Mouse (Mus musculus) gastrocnemius, postnatal 14 days (tissue): ENCODE measurements around the gene Khsrp. TPM values are rescaled to one million over a fixed set of nuclear protein-coding genes. Genes with fewer than 3 reads are reported as not detected.
"Not testable (repeated sequence)": the region's sequence is repeated elsewhere in the genome, so short reads cannot be mapped to it uniquely, and the experiment has no call there.

Experiments
- DNase-seq: peaks from one replicate; pipeline ENCODE4 v3.0.0; 2021; ENCODE audit warnings: mixed read lengths
- intact Hi-C: fragments of 180-260 bp; cut with DNase I; formaldehyde crosslinking; loops from one replicate; pipeline ENCODE4 v1.15.1; 2025; ENCODE audit warnings: low total_unique reads
- long read RNA-seq, 2 experiments: library from polyadenylated mRNA; stranded (forward); transcript quantifications; one replicate each; pipeline ENCODE4 v2.0.0; 2021
- total RNA-seq, 2 experiments: library from RNA; stranded (reverse); gene quantifications; 2 replicates each; pipeline ENCODE4 v1.2.3; 2021

Gene Khsrp
- 10 to 100 TPM; 31.9 to 36.4 TPM for total RNA-seq
- long read RNA-seq, experiment 1, partial matches to known transcripts: 1 of 11 reads
- long read RNA-seq, experiment 1, other reads (novel, unspliced or antisense): 4 of 11 reads
- long read RNA-seq, experiment 2, partial matches to known transcripts: 3 of 8 reads
- long read RNA-seq, experiment 2, other reads (novel, unspliced or antisense): 3 of 8 reads

- DNase-seq: peak; percentile 47
- intact Hi-C loops: no loop called here
These were observed at the start of gene Khsrp for GRCm38 (mm10) chr17:57030931-57031660. Khsrp (minus strand) TSS chr17:57031522.

- intact Hi-C loops: no loop called here
- DNase-seq: no peak
These were observed 48.6 kb upstream of the Khsrp start for GRCm38 (mm10) chr17:57079919-57080318.

DNA sequence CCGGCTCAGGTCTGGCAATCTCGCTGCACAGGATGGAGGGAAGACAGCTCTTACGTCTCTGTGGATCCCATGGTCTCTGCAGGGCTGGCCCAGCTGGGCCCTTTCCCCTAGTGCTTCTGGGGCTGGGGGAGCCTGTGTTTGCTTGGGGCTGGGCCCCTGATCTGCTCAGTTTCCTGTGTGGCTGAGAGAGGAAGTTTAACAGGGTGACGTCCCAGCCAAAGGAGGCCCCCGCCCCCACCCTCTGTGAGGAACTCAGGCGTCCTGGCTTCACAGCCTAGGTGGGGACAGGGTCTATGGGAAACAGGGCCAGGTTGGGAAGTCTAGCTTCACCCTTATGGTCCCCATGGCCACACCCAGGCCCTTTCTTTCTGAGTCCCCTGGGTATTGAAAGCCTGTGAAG, 47.0 kb upstream of the Khsrp start, which contains the start of gene Dennd1c:
Gene Dennd1c (minus strand): TSS at position 179 of the 400 bp plus-strand sequence.
- intact Hi-C loops: no loop called here
- no peak for DNase-seq

GRCm38 (mm10) chr17:57076916-57077315, 45.6 kb upstream of the Khsrp start:
- intact Hi-C loops: no loop called here
- DNase-seq: no peak

GRCm38 (mm10) chr17:57070699-57071098, 39.4 kb upstream of the Khsrp start:
- intact Hi-C loops: no loop called here
- no peak for DNase-seq

GRCm38 (mm10) chr17:57070272-57070671, 39.0 kb upstream of the Khsrp start:
- intact Hi-C loops: no loop called here
- DNase-seq: no peak

DNA sequence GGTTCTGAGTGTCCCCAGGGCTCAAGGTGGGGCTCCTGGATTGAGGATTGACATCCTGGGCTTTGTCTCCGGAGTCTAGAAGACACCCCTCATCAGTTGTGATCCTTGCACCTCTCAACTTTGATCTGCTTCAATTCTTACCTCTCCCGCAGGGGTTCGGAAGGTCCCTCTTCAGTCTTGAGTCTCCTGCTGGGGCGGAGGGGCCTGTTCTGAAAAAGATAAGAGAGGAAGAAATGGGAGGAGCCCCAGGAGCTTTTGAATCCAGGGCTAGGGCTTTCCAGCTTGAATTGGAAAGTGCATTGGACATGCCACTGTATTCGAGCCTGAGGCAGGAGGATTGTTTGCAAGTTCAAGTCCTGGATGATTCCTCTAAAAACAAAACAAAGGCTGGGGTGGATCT, 35.6 kb upstream of the Khsrp start:
- no peak for DNase-seq
- intact Hi-C loops: no loop called here

- DNase-seq: no peak
- intact Hi-C loops: loop anchor here (5.0 kb wide), 1 partner anchor 236 kb away; no protein-coding TSS in a partner anchor
These were observed 31.7 kb upstream of the Khsrp start for GRCm38 (mm10) chr17:57063031-57063430.

DNA sequence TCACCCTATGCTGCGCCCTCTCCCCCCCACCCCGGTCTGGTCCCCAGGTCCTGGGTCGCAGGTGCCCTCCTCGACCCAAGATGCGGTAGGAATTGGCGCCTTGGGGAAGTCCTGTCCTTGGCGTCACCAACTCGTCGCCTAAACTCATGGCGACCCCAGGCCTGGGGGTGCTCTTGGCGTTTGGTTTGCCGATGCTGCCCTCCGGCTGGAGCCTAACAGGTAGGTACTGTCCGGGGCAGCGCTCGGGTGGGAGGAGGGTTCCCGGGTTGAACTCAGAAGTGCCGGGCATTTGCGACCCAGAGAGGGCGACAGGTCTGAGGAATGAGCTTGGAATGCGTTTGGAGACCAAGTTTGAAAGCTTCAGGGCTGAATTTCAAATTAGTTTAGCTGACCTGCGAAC, 31.2 kb upstream of the Khsrp start:
- DNase-seq: no peak
- intact Hi-C loops: loop anchor here (5.0 kb wide), 1 partner anchor 235 kb away; no protein-coding TSS in a partner anchor

DNA sequence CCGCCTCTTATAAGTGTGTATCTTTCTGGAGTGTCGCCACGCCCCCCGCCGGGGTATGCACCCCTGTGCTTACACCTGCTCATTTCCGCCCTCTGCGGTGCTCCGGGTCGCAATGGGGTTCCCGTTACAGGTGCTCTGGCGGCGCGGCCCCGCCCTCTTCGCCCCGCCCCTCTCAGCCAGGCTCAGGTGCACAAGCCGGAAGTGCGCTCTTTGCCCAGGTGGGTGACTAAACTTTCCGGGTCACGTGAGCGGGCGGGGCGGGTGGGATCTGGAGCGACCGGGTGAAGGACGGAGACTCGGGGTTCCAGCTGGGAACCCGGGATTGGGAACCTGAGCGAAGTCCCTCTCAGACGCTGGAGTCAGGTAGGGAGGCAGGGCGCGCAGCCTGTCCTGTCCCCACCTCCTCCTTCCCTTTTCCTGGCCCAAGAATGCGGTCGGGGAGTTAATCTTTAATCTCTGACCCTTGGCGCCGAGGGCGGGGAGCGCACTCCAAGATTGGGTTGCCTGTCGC, 30.7 kb upstream of the Khsrp start:
- intact Hi-C loops: loop anchor here (5.0 kb wide), 1 partner anchor 235 kb away; no protein-coding TSS in a partner anchor
- no peak for DNase-seq

DNA sequence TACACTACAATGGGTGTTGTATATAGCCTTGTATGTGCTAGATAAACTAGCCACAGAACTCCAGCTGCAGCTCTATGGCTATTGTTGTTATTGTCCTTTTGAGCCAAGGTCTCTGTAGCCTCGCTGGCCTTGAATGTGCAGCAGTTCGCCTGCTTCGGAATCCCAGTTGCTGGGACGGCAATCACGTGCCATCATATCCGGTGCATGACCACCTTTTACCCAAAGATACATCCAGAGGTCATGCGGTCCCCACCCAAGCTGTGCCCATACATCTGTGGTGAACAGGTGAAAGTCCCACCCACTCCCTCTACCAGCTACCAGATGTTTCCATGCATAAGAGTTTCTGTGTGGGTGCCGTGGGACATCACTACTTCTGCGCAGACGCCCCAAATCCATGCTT, 29.7 kb upstream of the Khsrp start:
- DNase-seq: no peak
- intact Hi-C loops: loop anchor here (5.0 kb wide), 1 partner anchor 234 kb away; no protein-coding TSS in a partner anchor

- DNase-seq: peak; percentile 93
- intact Hi-C loops: loop anchor here (5.0 kb wide), 1 partner anchor 233 kb away; no protein-coding TSS in a partner anchor
These were observed 29.0 kb upstream of the Khsrp start for GRCm38 (mm10) chr17:57060231-57060801.

DNA sequence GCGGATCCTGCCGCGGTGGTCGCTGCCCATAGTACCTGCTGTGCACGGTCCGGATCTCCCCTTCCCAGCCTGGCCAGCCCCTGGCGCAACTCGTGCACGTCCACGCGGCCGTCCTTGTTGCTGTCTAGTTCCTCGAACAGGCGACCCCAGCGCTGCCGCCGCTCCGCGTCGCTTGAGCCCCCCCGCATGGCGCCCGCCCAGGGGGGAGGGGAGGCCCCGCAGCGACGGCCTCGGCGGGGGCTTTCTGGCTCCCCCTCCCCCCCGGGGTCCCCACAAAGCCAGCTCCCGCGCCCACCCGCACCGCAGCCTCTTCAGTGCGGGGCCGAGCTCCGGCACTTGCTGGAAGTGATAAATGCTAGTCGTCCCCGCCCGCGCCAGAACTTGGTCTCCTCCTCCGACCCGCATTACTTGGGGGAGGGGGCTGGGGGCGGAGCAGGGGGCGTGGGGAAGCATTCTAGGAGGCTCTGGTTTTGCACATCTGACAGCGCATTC, 28.2 kb upstream of the Khsrp start, which contains the start of gene Slc25a23:
Gene Slc25a23 (minus strand): TSS at position 378 of the 492 bp plus-strand sequence.
- peak; percentile 77 for DNase-seq
- intact Hi-C loops: no loop called here

GRCm38 (mm10) chr17:57058891-57059485, 27.7 kb upstream of the Khsrp start, which contains the start of gene Crb3:
Crb3 (plus strand) TSS chr17:57059105.
- intact Hi-C loops: no loop called here
- peak; percentile 51 for DNase-seq

- DNase-seq: no peak
- intact Hi-C loops: no loop called here
These were observed 24.9 kb upstream of the Khsrp start for GRCm38 (mm10) chr17:57056246-57056645.

DNA sequence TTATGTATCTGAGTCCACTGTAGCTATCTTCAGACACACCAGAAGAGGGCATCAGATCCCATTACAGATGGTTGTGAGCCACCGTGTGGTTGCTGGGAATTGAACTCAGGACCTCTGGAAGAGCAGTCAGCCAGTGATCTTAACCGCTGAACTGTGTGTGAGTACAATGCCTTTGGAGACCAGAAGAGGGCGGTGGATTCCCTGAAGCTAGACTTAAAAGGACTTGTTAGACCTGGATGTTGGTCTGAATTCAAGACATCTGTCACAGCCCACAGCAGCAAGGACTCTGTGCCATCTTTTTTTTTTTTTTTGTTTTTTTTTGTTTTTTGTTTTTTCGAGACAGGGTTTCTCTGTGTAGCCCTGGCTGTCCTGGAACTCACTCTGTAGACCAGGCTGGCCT, 20.4 kb upstream of the Khsrp start:
- intact Hi-C loops, DNase-seq: not testable (repeated sequence)

GRCm38 (mm10) chr17:57048816-57049215, 17.5 kb upstream of the Khsrp start:
- DNase-seq: no peak
- intact Hi-C loops: no loop called here

DNA sequence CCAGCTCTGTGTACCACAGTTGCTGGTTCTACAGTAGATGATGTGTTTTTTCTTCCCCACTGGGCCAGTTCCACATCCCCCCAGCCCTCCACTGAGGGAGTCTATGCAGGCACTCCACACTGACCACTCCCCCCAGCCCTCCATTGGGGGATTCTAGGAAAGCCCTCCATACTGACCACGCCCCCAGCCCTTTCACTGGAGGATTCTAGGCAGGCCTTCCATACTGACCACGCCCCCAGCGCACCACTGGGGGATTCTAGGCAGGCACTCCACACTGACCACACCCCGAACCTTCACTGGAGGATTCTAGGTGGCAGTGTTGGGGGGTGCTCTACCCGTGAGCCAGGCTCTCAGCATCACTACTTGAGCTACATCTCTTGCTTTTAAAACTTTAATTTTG, 16.1 kb upstream of the Khsrp start:
- no peak for DNase-seq
- intact Hi-C loops: no loop called here

- intact Hi-C loops: no loop called here
- DNase-seq: no peak
These were observed 10.2 kb upstream of the Khsrp start, which contains the start of gene Slc25a41 for GRCm38 (mm10) chr17:57041554-57041953. Slc25a41 (minus strand) TSS chr17:57041654.
